Mouse (Mus musculus) frontal cortex, adult 2 months (tissue): Measurements from ENCODE around the gene Lhfpl3. TPM values are rescaled to one million over a fixed set of nuclear protein-coding genes. Genes with fewer than 3 reads are reported as not detected.
"Not testable (repeated sequence)": the region's sequence is repeated elsewhere in the genome, so short reads cannot be mapped to it uniquely, and the experiment has no call there.

Experiments
- DNase-seq, 2 experiments: peaks; one replicate each; pipeline ENCODE4 v3.0.0; 2022; ENCODE audit warnings: low spot score in 1 of 2; ENCODE audit errors: extremely low spot score in 1 of 2
- polyA plus RNA-seq: library from polyadenylated mRNA; depleted of rRNA; stranded (reverse); fragments of >200 nt; gene quantifications from 2 replicates; pipeline ENCODE4 v1.2.3, GENCODE M21; 2012; rRNA removed

Lhfpl3 gene
- polyA plus RNA-seq = 33.5 and 43.4 TPM in 2 replicates

DNA sequence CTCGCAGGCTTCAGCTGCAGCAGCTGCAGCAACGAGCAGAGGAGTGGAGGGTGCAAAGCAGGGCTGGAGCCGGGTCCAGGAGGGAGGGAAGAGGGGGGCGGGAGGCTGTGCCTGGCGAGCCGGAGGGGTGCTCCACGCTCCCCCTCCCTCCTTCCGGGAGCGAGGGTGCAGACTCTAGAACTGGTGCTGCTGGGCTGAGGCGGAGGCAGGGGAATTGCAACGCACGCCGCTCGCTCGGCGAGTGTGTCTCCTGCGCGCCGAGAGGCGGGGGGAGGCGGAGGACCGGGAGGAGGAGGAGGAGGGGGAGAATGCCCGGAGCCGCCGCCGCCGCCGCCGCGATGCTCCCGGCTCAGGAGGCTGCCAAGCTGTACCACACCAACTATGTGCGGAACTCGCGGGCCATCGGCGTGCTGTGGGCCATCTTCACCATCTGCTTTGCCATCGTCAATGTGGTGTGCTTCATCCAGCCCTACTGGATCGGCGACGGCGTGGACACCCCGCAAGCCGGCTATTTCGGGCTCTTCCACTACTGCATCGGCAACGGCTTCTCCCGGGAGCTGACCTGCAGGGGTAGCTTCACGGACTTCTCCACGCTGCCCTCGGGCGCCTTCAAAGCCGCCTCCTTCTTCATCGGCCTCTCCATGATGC lies at the start of gene Lhfpl3:
Gene Lhfpl3 (plus strand): TSS at position 175 of the 648 bp plus-strand sequence.
- peak; percentile 4 to 59 for DNase-seq

DNA sequence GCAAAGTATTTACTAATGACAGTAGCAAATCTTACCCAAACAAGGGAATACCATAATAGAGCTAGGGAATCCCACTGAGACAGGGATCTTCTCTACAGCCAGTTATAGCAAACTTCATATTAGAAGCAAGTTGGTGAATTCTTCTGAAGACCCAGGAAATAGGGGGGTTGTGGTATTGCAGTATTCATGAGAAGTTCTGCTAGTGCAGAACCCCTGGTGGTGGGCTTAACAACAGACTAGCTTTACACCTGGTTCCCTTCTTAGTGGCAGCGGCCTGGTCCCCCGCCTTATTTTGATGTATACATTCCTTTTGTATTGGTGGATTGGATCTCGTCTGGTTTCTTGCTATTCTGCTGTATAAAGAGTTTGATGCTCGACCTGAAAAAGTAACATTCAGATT lies 39.6 kb upstream of the Lhfpl3 start:
- not testable (repeated sequence) for DNase-seq

DNA sequence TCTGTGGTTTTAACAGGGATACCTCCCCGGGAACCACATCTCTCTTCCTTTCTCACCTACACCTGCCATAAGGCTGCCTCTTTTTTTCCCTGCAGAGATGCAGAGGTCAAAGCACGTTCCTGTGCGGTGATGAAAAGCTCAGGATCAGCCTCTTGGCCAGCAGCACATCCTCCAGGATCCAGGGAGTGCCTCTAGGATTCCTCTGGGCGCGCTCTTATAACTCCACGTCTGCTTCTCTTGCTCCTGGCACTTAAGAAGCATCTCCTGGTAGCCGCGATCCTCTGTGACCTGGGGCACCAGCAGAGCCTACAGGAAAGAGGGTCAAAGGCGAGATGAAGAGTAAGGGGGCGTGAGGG lies 352 bp upstream of the Lhfpl3 start:
- DNase-seq = no peak

- DNase-seq = no peak
Observed at GRCm38 (mm10) chr5:22746533-22747021, 718 bp downstream of the Lhfpl3 start.

DNA sequence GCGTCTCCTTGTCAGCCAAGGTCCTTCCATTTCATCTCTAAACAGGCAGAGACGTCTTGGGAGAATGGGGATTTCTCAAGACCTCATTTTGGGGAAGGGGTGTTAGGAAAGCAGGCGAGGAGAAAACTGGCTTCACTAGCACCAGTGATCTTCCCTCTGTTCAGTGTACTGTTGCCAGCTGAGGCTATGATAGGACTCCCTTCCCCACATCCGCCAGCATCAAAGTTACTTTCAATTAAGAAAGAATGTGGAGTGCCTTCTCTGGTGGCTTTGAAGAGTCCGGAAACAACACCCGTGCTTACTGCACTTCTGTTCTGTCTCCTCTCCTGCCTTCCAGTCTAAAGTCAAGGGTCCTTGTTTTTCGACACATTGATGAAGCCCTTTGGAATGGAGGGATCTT lies 1.4 kb downstream of the Lhfpl3 start:
- DNase-seq = no peak

- peak in 1 of 2 experiments; percentile 35 for DNase-seq
Observed at GRCm38 (mm10) chr5:22757261-22757660, 11.4 kb downstream of the Lhfpl3 start.

GRCm38 (mm10) chr5:22770726-22771125 lies 24.9 kb downstream of the Lhfpl3 start:
- DNase-seq = no peak

DNA sequence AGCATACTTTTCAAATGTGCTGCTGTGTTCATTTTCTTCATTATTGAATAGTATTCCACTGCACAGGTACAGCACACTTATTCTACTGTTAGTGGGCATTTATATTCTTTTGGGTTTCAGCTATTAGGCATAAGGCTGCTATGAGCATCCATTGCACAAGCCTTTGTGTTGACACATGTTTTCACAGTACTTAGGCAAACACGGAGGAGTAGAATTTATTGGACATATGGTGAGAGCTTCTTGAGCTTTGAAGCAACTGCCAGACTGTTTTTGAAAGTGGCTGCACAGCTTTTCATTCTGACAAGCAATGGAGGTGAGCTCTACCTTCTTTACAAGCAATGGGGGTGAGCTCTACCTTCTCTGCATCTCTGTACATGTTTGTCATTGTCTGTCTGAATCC lies 49.5 kb downstream of the Lhfpl3 start:
- peak in 1 of 2 experiments; percentile 9 for DNase-seq

DNA sequence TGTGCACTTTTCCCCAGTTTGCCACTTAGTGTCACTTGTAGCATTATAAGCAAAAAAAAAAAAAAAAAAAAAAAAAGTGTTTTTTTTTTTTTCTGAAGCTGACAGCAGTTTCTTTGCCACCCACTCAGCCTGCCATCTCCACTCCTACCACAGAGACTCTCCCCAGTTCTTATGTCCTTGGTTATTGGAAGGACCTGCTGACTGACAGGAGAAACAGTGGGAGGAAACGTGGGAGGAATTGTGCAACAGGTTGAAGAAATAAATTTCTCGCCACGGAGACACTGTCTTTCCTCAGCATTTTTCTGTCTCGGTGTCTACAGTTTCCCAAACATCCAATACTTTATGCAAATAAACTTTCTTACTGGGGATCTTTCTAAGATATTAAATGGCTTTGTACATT lies 67.6 kb downstream of the Lhfpl3 start:
- DNase-seq = peak; percentile 26 to 67

- DNase-seq = no peak
Observed at GRCm38 (mm10) chr5:22829822-22830450, 84.1 kb downstream of the Lhfpl3 start.

DNA sequence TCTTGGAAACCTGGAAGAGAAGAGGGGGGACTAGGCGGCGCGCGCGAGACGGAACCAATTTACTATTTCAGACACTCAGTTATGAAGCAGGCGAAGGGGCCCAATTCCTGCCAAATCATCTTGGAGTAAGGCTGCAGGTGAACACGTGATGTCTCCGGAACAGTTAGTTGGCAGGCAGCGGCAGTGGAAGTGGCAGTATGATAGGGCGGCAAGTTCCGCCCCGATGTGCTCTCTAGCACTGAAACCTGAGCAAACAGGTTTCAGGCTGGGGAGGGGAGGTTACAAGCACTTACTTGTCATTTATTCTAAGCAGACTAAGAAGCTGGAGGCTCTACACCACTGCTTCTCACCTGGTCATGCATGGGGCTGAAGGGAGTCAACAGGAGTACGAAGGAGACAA lies 105.7 kb downstream of the Lhfpl3 start:
- no peak for DNase-seq

DNA sequence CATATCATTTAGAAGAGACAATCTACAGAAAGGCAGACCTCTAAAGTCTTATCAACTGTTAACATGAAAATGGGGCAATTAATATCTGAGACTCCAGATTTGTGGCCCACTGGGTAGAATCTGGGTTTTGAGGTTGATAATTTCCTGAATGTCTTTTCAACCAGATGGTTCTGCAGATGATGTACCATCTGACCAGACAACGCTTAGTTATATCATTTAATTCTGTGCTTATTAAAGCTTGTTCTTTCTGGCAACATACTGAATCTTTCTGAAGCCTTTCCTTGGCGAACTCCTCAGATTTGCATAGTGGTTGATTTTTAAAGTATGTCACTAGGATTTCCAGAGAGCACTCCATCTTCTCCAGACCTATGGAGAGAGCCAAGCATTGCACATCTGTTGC lies 107.6 kb downstream of the Lhfpl3 start:
- no peak for DNase-seq

DNA sequence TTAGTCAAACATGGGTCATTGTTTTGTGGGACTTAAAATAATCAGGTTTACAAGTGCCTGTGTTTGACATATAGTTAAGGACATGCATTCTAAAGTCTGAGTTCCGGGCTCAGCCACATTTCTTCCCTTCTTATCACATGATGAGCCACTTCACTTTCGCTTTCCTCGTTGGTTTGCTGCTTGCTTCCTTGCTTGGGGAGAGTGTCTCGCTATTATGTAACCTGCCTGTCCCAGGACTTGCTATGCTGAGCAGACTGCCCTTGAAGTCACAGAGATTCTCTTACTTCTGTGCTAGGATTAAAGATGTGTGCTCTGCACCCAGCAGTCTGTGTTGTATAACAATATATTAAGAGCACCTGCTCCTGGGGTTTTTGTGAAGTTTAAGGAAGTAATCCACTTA lies 110.6 kb downstream of the Lhfpl3 start:
- no peak for DNase-seq

- DNase-seq = no peak
Observed at GRCm38 (mm10) chr5:22861399-22861798, 115.5 kb downstream of the Lhfpl3 start.

- DNase-seq = no peak
Observed at GRCm38 (mm10) chr5:22869031-22869430, 123.2 kb downstream of the Lhfpl3 start.

- DNase-seq = peak in 1 of 2 experiments; percentile 36
Observed at GRCm38 (mm10) chr5:22872417-22872816, 126.6 kb downstream of the Lhfpl3 start.

DNA sequence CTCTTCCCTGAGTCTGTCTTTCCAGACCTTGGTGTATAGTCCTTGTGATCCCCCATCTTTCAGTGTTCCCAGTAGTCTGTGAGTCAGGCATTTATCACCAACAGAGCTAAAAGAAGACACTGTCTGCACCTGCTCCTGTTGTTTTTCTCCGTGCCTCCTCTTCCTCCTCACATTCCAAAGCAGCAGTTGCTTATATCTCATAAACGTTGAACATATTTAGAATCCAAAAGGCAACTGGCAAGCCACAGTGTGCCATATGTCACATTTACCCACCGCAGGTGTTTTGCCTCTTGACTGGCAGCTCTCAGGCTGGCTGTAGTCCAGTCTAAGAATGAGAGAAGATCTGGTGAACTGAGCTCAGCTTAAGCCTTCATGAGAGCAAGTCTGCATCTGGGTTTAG lies 142.5 kb downstream of the Lhfpl3 start:
- DNase-seq = peak; percentile 52 to 58

DNA sequence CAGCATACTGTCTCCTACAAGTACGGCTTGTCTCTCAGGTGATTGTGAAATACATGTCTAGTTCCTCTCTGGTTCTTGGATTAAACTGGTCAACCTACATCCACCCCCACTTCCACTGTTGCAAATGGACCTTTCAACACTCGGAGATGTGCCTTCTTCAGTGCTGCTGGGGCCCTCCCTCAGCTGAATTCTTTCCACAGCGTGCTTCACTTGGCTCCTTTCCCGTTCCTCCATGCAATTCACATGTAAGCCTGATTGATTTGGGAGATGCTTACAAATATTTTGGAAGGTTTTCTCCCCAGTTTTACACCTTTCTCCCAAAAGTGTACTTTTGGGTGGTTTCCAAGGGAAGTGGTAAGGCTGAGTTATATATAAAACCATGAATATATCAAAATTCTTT lies 143.6 kb downstream of the Lhfpl3 start:
- DNase-seq = no peak

- no peak for DNase-seq
Observed at GRCm38 (mm10) chr5:22897228-22897627, 151.4 kb downstream of the Lhfpl3 start.

DNA sequence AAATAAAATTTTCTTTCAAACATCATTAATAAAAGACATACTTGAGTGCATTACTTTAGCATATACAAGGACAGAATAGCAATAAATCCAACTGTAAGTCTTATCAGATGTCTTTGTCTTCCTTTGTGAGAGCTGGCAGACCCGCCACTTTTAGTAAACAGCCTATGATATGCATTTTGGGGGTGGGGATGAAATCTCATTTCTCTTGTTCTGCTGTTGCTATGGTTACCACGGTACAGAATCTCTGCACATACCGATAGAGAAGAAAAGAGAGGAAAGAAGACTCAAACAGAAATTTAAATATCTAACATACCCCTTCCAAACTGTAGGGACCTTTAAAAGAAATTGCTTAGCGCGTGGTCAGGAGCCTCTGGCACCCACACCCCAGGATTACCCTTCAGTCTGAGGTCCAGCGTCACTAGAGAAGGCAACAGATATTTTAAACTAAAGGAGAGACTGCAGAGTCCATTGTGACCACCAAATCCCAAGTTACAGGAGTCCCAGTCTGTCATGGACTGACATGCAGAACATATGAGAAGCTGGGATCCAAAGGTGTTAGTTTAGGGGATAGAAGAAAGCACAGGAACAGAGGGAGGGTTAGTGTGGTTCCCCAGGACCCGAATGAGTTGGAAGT lies 151.9 kb downstream of the Lhfpl3 start:
- peak in 1 of 2 experiments; percentile 20 for DNase-seq

DNA sequence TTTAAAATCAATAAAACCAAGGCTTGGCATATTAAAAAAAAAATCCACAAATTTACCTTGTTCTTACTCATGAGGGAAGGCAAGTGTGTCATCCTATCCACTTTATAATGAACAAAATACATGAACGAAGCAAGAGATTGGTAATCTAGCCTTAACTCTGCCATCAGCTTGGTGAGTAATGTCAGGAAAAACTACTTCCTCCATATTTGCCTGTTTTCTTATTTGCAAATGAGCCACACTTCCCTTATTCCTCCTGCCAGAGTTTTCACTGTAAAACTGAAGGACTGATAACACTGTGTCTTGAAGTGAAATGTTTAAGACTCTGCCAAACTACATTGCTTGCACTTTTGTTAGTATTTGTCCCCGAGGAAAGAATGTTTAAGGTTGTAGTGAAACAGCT lies 152.7 kb downstream of the Lhfpl3 start:
- DNase-seq = no peak

DNA sequence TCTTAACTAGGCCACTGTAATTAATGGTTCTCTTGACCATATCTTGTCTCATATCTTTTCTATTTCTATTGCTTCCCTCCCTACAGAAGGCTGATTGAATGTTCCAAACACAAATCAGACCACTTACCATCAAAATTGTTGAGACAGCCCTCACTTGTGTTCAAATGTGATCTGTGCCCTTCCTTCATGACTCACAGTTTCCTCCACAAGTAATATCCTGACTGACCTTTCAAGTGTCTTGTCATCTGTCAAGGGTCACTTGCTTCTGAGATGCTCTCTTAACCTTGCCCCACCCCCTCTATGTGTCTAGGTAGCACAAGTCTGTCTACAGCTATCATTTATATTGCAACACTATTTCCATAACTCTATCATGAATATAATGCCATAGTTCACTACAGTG lies 154.1 kb downstream of the Lhfpl3 start:
- DNase-seq = no peak
